Mouse (Mus musculus): ENCODE data around the gene Crispld2.

Gene Crispld2

DNA sequence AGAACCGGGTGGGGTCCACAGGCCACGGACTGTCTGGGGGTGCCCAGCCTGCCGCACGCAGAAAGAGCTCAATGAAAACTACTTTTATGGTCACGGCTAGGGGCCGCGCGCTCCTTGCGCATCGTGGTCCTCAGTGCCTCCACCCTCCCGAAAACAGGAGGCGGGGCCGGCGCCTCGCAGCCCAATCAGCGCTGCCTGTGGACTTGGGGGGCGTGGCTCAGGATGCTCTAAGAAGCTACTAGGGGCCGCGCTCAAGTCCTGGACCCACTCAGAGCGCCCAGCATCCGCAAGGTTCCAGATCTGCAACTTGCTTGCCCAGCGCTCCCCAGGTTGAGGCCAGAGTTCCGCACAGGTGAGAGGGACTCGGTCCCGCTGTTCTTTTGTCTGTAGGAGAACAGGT is at the start of gene Crispld2:
Gene Crispld2 (plus strand): TSS at position 190 of the 400 bp plus-strand sequence.
- peak; percentile 56 for DNase-seq (ENCODE audit: low spot score)

DNA sequence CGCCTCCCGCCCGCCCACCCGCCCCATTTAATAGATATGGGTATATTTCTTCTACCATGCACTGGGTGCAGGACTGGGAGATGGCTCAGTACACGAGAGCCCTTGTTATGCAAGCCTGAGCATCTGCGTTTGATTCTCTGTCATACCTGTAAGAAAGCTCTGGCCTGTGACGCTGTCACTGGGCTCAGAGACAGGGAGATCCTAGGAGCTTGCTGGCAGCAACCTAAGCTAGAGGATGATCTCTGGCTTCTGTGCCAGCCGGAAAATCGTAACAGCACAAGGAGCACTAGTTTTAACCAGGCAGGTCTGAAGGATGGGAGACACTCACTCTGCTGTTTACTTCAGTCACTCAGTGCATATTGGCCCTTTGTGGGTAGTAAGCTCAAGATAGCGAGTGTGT is 48.6 kb upstream of the Crispld2 start:
- no peak for DNase-seq (ENCODE audit: low spot score)

DNA sequence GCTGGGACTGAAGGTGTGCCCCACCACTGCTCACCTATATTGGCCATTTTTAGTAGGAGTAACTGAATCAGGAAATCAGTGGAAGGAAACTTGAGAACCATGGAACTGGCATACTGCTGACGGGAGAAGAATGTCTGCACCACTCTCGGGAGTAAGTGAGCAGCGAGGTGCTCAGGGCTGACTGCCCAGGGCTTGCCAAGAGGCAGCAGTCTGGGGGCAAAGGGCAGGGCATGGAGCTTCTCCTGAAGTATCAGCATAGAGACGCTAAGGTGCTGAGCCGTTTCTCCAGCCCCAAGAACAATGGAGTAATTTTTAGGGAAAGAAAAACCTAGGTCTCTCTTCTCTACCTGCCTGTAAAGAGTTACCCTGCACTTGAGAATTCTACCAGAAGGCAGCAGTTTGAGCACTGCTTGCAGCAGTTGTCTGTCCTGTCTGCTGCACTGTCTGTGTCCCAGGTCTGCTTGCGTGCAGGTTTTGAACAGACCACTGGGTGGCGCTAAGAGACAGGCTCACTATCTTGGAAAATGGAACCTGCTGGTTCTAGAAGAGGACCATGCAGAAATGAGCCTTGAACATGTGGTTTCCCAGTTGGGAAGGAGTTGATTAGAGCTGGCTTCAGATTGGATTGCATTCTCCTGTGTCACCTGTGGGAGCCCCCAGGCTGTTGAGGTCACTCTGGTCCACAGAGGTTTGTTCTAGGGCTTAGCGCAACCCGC is 48.0 kb upstream of the Crispld2 start:
- peak; percentile 80 for DNase-seq (ENCODE audit: low spot score)

DNA sequence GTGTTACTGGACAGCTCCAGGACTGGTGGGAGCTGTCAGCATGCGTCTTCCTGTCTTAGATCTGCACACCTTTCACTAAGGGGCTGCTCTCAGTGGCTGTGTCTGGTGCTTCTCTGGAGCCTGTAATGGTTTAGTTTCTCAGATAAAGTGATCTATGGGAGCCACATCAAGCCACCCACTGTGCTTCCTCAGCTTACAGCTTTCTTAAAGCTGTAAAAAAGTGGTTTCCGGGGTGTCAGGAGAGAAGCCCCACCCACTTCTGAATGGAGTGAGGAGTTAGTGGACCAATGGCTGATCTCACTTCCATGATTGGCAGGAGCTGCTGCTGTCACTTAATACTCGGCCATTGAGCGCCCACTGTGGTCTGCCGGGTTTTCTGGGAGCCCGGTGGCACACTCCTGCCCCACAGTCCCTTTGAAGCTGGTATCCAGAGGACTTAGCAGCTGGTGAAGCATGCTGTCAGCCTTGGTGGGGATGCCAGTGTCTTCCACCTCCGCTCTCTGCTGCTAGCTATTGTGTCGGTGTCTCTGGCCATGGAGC is 45.8 kb upstream of the Crispld2 start:
- no peak for DNase-seq (ENCODE audit: low spot score)

DNA sequence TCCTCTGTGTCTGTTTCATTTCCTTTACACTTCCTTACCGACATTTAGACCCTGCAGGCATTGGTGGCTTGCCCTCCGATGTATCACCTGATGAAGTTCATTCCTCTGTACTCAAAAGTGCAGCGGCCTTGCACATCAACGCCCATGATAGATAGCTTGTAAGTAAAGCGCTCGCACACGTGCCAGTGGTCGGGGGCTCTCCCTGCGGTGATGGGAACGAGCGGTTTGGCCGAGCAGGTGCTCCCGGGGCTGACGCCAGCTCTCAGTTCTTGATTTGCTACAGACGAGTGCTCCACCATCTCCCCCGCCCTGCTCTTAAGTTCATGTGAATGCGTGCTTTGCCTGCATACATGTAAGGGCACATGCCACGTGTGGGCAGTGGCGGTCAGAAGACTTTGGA is 44.6 kb upstream of the Crispld2 start:
- DNase-seq (ENCODE audit: low spot score): no peak

DNA sequence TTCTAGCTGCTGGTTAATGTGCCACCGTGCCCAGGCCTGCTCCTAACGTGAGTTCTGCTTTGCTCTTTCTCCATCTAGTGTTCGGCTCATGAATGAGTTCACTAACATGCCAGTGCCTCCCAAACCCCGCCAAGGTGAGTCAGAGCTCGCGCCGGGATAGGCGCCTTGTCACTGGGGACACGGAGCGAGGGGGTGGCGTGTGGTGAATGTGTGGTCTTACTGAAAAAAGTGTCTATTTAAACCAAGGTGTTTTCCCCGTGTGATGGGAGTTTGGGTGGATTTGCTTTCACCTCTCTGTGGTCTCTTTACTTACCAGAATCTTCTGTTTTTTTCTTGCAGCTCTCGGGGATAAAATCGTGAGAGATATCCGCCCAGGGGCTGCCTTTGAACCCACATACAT is 43.9 kb upstream of the Crispld2 start:
- DNase-seq (ENCODE audit: low spot score): no peak

DNA sequence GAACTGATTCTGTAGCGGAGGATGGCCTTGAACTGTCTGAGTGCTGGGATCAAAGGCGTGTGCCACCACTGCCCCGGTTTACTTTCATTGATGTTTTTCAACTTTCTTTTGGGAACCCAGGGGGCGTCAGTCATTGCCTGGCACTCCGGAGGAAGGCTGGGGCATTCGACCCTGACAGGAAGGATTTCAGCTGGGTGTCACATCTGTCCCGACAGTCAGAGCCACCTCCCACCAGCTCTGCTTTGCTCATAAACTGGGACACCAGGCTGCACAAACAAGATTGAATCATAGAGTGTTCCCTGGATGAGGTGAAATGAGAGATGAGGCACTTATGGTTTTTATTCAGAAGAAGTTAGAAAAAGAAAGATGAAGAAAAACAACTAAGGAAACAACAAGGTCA is 40.0 kb upstream of the Crispld2 start:
- DNase-seq (ENCODE audit: low spot score): no peak

DNA sequence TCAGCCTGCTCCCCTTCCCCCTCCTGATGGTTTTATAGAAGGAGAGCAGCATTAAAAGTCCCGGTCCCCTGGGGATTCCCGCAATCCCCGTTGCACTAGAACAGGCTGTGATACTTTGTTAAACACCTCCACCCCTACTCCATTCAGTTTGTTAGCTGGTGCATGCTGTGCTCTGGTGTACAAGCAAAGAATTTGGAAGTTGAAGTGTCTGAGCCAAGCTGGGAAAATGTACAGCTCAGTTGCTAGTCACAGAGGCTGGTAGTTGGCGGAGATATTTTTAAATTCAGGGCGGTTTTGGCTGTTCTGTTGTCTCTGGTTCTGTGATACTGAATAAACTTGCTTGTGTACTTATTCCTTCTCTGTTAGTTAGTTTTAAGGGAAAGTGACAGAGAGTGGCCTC is 39.5 kb upstream of the Crispld2 start:
- DNase-seq (ENCODE audit: low spot score): peak; percentile 66

DNA sequence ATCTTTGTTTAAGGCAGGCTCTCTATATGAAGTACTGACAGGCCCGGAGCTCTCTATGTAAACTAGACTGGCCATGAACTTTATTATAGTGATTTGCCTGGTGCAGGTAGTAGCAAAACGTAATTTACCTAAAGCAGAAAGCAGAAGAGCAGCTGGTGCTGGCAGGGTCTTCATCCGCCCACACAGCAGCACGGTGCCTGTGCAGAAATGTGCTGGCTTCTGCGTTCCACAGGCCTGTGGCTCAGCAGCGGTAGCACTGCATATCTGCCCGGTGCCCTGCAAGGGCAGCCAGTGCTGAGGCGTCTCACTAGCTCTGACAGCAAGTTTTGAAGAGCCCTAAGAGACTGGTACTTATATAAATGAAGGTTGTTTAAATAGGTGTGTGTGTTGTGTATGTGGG is 36.9 kb upstream of the Crispld2 start:
- peak; percentile 39 for DNase-seq (ENCODE audit: low spot score)

DNA sequence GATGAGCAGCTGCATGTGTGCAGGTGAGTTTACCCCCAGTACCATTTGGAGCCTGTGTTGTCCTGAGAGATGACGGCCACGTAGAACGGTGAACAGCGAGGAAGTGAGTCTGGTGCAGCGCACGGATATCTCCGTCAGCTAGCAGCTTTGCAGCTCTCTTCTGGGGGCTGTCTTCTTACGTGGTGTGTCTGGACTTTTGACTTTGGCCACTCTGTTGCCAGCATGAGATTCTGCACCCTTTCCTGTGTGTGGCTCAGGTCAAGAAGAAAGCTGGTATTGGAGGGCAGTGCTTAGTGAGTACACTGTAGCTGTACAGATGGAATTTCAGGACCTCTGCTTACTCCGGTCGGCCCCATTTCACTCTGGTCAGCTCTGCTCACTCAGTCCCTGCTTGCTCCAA is 34.2 kb upstream of the Crispld2 start:
- DNase-seq (ENCODE audit: low spot score): no peak

DNA sequence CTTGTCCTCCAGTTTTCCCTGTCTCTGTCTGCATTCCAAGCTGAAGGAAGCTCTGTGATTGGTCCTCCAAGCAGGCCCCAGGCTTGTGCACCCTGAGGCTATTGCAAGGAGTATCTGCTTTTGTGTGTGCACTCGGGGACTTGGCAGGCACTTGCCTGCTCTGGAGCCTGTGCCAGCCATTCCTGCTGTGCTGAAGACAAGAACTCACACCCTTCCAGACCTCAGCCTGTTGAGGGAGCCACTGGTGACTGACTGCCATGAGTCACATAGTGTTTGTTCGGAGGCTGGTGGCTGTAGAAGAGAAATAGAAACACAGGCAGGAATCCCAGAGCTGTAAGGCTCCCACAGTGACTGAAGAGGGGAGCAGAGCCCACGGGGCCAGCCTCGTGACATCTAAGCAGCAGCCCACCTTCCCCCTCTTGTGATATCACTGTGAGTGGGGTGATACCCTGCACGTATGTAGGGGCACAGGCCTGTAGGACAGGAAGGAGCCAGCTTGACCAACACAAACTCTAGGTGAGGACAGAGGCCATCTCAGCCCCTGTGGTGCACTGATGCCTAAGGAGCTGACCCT is 31.6 kb upstream of the Crispld2 start:
- peak; percentile 53 for DNase-seq (ENCODE audit: low spot score)

DNA sequence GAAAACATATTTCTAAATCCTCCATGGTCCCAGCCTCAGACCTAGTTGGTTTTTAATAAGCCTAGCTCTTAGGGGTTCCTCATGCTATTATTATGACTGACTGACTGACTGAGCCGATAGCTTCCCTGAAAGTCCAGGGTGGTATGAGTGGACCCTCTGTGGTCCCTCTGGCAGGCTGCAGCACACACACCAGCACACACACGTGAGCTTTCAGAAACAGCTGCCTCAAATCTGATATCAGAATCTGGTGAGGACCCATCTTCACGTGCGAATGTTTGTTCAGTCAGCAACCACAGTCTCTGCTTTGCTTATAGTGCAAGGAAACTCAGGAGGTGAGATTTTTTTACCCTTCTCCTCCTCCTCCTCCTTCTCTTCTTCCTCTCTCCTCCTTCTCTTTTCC is 27.4 kb upstream of the Crispld2 start:
- no peak for DNase-seq (ENCODE audit: low spot score)

DNA sequence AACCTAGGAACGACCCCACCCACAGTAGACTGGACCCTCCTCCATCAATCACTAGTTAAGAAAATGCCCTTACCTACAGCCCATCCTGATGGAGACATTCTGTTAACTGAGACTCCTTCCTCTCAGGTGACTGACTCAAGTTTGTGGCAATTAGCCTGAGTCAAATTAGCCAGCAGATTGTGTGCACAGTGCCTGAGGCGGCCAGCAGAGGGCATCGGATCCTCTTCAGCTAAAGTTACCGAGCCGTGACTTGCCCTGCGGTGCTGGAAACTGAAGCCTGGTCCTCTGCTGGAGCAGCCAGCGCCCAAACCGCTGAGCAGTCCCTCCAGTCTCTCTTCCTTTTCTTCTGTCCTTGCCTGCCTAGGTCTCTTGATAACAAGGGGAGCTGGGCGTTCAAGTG is 24.8 kb upstream of the Crispld2 start:
- no peak for DNase-seq (ENCODE audit: low spot score)

DNA sequence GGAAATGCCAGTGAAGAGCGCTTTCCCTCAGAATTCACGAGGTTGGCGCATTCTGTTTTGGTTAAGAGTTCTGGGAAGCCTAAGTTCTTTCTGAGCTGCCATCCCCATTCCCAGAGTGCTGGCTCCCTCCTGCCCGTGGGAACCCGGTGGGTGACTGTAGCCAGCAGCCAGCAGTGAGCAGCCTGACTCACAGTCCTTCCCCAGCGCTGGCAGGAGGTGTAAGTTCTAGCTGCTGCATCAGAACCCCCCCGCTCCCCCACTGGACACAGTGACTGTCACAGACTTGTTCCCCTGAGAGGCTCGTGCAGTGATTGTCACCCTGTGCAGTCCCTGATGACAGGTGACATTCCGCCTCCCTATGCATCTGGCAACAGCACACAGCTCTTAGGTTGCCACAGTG is 22.1 kb upstream of the Crispld2 start:
- DNase-seq (ENCODE audit: low spot score): no peak

DNA sequence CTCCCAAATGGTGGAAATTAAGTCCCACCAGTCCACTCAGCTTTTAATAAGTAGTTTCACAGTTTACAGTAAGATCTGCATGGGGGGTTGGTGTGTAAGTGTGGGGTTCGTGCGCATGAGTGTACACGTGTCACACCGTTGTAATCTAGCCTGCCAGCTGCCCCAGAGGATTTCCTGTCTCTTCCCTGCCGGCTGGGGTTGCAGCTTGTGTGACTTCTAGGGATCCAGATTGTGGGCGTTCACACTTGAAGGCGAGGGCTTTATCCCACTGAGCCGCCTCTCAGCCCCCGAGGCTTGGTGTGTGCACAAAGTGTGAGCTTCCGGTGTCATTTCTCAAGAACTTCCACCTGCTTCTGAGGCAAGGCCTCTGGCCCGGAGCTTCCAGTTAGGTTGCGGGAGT is 19.7 kb upstream of the Crispld2 start:
- DNase-seq (ENCODE audit: low spot score): no peak

DNA sequence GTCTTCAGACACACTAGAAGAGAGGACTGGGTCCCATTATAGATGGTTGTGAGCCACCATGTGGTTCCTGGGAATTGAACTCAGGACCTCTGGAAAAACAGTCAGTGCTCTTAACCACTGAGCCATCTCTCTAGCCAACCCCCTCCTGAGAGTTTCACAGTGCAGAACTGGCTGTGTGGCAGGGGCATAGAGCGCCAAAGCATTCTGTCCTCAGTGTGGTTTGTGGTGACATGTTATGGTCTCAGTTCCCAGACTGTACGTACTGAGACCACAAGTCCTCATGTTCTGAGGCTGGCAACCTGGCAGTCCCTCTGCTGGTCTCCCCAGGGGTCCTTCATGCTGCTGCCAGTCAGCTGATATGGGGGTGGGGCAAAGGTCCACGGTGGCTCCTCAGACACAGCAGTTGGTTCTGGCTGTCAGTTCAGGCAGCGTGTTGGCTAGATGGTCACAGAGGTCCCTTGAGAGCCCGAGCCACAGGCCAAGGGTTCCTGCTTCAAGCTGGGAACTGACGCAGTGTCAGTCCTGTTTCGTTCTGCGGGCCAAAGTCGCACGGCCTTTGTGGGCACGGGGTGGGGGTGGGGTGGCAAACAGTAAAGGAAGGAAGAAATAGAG is 13.4 kb upstream of the Crispld2 start:
- DNase-seq (ENCODE audit: low spot score): no peak

DNA sequence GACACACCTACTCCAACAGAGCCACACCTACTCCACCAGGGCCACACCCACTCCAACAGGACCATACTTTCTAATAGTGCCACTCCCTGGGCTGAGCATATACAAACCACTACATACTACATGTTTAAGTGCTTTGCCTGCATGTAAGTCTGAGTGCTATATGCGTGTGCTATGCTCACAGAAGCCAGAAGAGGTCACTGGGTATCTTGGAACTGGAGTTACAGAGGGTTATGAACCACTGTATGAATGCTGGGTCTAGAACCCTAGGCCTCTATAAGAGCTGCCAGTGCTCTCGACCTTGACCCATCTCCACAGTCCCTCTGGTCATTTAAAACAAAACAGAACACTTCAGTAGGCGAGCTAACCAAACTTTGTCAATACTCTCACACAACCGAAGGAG is 11.0 kb upstream of the Crispld2 start:
- no peak for DNase-seq (ENCODE audit: low spot score)

DNA sequence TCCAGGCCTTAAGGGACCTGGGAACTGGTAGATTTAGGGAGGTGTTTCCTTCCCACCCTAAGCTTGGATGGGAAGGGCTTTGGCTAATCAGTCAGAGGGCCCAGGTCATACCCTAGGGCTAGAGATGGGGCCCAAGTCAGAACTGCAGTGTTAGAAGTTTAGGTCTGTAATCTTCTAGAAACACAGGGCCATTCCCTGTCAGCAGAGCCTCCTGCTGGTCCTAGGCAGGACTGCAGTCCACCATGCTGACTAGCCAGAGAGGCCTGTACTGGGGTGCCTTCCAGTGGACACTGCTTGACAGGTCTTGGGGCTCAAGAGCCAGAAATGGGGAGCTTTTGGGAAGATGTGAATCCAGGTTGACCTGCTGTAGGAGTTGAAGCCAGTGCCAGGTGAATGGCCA is 8.2 kb upstream of the Crispld2 start:
- no peak for DNase-seq (ENCODE audit: low spot score)

DNA sequence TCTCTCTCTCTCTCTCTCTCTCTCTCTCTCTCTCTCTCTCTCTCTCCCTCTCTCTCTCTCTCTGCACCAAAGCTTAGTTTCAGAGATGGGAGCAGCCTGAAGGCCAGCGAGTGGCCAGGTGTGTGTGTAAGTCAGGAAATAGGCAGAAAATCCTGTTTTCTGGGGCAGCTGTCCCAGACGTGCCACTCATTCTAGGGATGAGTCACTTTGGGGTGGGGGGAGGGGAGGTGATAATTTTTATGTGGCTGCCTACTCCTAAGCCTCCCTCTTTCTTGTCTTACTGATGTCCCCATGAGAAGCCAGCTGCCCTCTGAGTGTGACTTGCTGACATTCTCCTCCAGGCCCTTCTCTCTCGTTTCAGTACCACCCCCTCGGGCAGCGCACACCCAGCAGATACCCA is 6.1 kb upstream of the Crispld2 start:
- no peak for DNase-seq (ENCODE audit: low spot score)

DNA sequence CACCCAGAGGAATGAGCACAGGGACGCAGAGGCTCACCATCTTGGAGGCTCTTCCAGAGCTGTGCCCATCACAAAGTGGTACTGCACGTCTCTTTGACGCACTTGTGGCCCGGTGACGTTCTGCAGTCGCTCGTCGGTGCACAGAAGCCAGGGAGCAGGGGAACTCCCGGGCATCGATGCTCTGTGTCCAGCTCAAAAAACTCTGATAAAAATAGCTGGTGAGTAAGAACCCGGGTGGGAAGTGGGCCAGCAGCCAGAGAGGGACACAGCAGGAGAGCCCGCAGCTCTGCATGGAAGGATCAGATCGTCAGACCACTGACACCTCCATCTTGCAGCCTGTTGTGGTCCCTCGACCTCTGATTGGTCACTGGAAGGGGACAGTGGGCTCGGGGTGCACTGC is 4.2 kb upstream of the Crispld2 start:
- no peak for DNase-seq (ENCODE audit: low spot score)

DNA sequence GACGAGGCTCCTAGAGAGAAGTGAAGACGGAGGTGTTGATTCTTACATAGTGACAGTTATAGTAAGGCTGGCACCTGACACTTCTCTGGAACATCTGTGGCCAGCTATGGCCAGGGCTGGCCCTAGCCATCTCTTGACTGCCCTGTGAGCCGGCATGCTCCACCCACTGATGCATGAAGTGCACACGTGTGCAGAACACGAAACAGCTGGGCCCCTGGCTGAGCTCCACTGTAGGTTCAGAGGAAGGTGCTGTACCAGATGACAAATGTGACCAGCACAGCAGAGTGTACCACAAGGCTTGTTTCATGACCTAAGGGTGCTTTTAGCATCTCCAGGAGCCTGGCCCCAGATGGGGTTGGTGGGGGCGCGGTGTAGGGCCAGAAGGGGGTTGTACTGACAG is 1.9 kb downstream of the Crispld2 start:
- no peak for DNase-seq (ENCODE audit: low spot score)

DNA sequence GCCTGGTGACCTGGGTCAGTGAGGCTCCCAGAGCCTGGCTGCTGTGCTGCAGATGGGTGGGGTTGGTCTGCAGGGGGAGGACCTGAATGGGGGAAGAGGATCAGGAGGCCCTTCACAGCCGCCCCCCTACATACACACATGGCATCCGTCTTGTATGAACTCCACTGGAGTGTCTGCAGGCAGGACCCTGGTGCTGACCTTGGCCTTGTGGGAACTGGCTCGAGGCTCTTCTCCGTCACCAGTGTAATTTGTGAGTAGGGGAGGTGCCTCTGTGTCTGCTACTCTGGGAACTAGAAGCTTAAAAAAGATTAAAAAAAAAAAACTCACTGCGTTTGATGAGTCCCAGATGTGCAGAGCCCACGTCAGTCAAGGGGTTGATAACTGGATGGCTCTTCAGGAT is 2.3 kb downstream of the Crispld2 start:
- no peak for DNase-seq (ENCODE audit: low spot score)

DNA sequence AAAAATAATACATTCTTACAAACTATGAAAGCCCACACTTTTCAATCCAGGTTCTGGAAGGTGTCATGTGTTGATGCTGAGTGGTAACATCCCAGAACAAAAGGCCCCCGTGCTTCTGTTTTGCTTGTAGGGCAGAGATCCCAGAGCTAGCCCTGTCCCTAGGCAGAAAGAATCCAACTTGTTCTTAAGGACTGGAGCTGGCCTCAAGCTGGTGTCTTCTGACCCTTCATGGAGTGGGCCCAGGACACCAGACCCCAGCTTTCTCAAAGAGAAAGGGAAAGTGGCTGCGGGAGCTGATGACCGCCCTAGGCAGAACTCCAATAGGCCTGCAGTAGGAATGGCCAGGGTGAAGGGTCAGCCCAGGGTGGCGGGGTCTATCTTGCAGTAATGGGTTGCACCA is 5.0 kb downstream of the Crispld2 start:
- no peak for DNase-seq (ENCODE audit: low spot score)

DNA sequence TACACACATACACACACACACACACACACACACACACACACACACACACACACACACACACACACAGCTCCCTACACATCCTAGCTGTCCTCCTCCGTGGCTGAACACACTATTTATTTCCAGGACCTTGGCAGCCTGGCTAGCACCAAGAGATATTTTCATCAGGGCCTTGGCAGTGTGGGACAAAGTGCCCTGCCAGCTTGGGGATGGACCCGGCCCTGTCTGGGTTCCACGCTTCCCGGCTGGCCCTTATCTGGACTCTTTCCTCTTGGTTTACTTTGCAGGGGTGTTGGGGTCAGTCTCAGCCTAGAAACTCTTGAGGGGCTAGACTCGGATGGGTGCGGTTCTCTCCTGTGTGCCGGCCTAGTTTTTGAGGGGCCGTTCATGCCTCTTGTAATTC is 8.2 kb downstream of the Crispld2 start:
- no peak for DNase-seq (ENCODE audit: low spot score)

All from layer of hippocampus, adult 11-12 months (tissue).